Mouse (Mus musculus) olfactory bulb, adult 2 months (tissue): ENCODE measurements around the gene Vmn1r36.
"Not testable (repeated sequence)": the region's sequence is repeated elsewhere in the genome, so short reads cannot be mapped to it uniquely, and the experiment has no call there.

Experiments
- CTCF ChIP-seq: fragments of 200-500 bp; IDR thresholded peaks from 2 replicates; pipeline ENCODE4 v1.5.1; 2012; ENCODE audit warnings: low read depth, mild to moderate bottlenecking, low read length, moderate library complexity; ENCODE audit not compliant: insufficient read depth
- POLR2A ChIP-seq: fragments of 200-500 bp; IDR thresholded peaks from 2 replicates; pipeline ENCODE4 v1.6.1; 2012; ENCODE audit warnings: mild to moderate bottlenecking, low read depth, low read length, moderate library complexity; ENCODE audit not compliant: insufficient read depth

GRCm38 (mm10) chr6:66729082-66729481 lies 10.1 kb upstream of the Vmn1r36 start, which contains the start of gene Vmn1r37:
- not testable (repeated sequence) for TF ChIP-seq CTCF, POLR2A
